Mouse (Mus musculus) forebrain, embryonic 16.5 days (tissue): ENCODE measurements around the gene Cxcl3. TPM values are rescaled to one million over a fixed set of nuclear protein-coding genes. Genes with fewer than 3 reads are reported as not detected.
A peak's percentile ranks its signal among the peaks of the same experiment; 100 is the strongest.

Source experiments
- ATAC-seq: fragments of 200-750 bp; cut with Nextera tagmentation; 2 replicates; pipeline ENCODE4 v1.8.0; 2017; ENCODE audit warnings: mild to moderate bottlenecking, moderate library complexity
- H3K27ac ChIP-seq: fragments of 300-500 bp; sonication (generic); 2 replicates; pipeline ENCODE4 v1.5.1; 2014; ENCODE audit warnings: low read length, control low read depth
- H3K27me3 ChIP-seq: fragments of 300-500 bp; sonication (generic); replicated peaks from 2 replicates; pipeline ENCODE4 v1.6.1; 2014; ENCODE audit warnings: low read length; ENCODE audit not compliant: control insufficient read depth, insufficient read depth
- H3K36me3 ChIP-seq: fragments of 300-500 bp; sonication (generic); 2 replicates; pipeline ENCODE4 v1.6.1; 2014; ENCODE audit not compliant: control insufficient read depth, insufficient read depth
- H3K4me1 ChIP-seq: fragments of 300-500 bp; sonication (generic); replicated peaks from 2 replicates; pipeline ENCODE4 v1.6.1; 2014; ENCODE audit warnings: low read length; ENCODE audit not compliant: control insufficient read depth, insufficient read depth
- H3K4me2 ChIP-seq: fragments of 300-500 bp; sonication (generic); 2 replicates; pipeline ENCODE4 v1.6.1; 2014; ENCODE audit warnings: mild to moderate bottlenecking, low read length, control low read depth
- H3K4me3 ChIP-seq: fragments of 300-500 bp; sonication (generic); replicated peaks from 2 replicates; pipeline ENCODE4 v1.5.1; 2014; ENCODE audit warnings: mild to moderate bottlenecking, low read length, control low read depth
- H3K9ac ChIP-seq: fragments of 300-500 bp; sonication (generic); replicated peaks from 2 replicates; pipeline ENCODE4 v1.6.1; 2014; ENCODE audit warnings: low read depth, low read length, control low read depth
- H3K9me3 ChIP-seq: fragments of 300-500 bp; sonication (generic); 2 replicates; pipeline ENCODE4 v1.6.1; 2016; ENCODE audit warnings: low read length; ENCODE audit not compliant: control insufficient read depth
- WGBS: fragments of 180-500 bp; shearing (Covaris S2); extraction: QIAGEN DNeasy Blood & Tissue Kit; methylation state at CpG from one replicate; pipeline ENCODE4 v1.1.7; 2014; 5-methylcytosine and 5-hydroxymethylcytosine counted together
- polyA plus RNA-seq: library from polyadenylated mRNA; unstranded; fragments of >200 nt; fragmentation: Nextera tagmentation; extraction: Ambion mirVana; gene quantifications from 2 replicates; pipeline ENCODE4 v1.2.1, GENCODE M21; 2015

The Cxcl3 gene
- 0.28 TPM in 1 of 2 replicates, not detected in the other for polyA plus RNA-seq

GRCm38 (mm10) chr5:90785659-90786588, at the start of gene Cxcl3:
TSS of gene Cxcl3 (plus strand) at chr5:90786103.
- Histone ChIP-seq H3K27me3 (no peaks in the 10 kb centered on the region), H3K9ac (peak within 1 kb of the TSS; percentile 30), H3K36me3 (no peaks in the 10 kb centered on the region), H3K27ac (no peak within 1 kb of the TSS), H3K9me3 (no peaks in the 10 kb centered on the region), H3K4me2 (peak within 1 kb of the TSS; percentile 57), H3K4me3 (peak within 1 kb of the TSS; percentile 34), H3K4me1 (peaks cover 6% of the 10 kb centered on the region)
- WGBS: 14% methylated on average over 26 of the region's 26 CpGs
- ATAC-seq: peak; percentile 83

- no peaks in the 10 kb centered on the region for H3K27me3 ChIP-seq
- no peak overlapping the region for H3K4me3 ChIP-seq
- no peak overlapping the region for H3K9ac ChIP-seq
- H3K4me1 ChIP-seq: no peaks in the 10 kb centered on the region
- 67% methylated on average over 4 of the region's 4 CpGs for WGBS
- no peak for ATAC-seq
- no peak overlapping the region for H3K4me2 ChIP-seq
- H3K9me3 ChIP-seq: no peaks in the 10 kb centered on the region
- no peaks in the 10 kb centered on the region for H3K36me3 ChIP-seq
- no peak overlapping the region for H3K27ac ChIP-seq
Measured at GRCm38 (mm10) chr5:90742029-90742428, 43.9 kb upstream of the Cxcl3 start.

DNA sequence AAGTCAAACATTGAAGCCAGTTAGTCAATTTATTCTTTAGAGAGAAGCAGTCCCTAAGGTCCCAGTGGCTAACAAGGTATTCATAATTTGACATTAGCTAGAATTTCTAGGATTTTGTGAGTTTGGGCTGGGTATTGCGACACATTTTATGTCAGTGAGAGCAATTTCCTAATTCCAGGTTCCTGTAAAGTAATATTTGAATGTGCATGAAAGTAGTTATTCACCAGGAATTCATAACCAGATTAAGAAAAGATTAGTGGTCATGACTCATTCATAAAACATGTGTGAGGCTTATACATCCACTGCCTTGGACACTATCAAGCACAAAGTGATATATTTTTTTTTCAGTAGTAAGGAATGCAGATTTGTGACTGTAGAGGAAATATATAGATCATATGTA, 32.0 kb upstream of the Cxcl3 start:
- H3K27ac ChIP-seq: no peak overlapping the region
- no peak for ATAC-seq
- 0 out of 2 replicates have a peak, but pooled peaks cover 1% of the 10 kb centered on the region for H3K27me3 ChIP-seq
- no peak overlapping the region for H3K4me3 ChIP-seq
- WGBS: 95% methylated on average over 1 of the region's 1 CpGs
- no peak overlapping the region for H3K9ac ChIP-seq
- H3K4me1 ChIP-seq: peaks cover 4% of the 10 kb centered on the region
- no peak overlapping the region for H3K4me2 ChIP-seq
- no peaks in the 10 kb centered on the region for H3K9me3 ChIP-seq
- H3K36me3 ChIP-seq: no peaks in the 10 kb centered on the region

- Histone ChIP-seq H3K9me3 (no peaks in the 10 kb centered on the region), H3K36me3 (no peaks in the 10 kb centered on the region), H3K4me3 (no peak overlapping the region), H3K4me1 (peaks cover 10% of the 10 kb centered on the region), H3K27me3 (0 out of 2 replicates have a peak, but pooled peaks cover 3% of the 10 kb centered on the region), H3K27ac (no peak overlapping the region), H3K9ac (no peak overlapping the region), H3K4me2 (no peak overlapping the region)
- ATAC-seq: no peak
- WGBS: 30% methylated on average over 5 of the region's 5 CpGs
Measured at GRCm38 (mm10) chr5:90758020-90758605, 27.8 kb upstream of the Cxcl3 start.

DNA sequence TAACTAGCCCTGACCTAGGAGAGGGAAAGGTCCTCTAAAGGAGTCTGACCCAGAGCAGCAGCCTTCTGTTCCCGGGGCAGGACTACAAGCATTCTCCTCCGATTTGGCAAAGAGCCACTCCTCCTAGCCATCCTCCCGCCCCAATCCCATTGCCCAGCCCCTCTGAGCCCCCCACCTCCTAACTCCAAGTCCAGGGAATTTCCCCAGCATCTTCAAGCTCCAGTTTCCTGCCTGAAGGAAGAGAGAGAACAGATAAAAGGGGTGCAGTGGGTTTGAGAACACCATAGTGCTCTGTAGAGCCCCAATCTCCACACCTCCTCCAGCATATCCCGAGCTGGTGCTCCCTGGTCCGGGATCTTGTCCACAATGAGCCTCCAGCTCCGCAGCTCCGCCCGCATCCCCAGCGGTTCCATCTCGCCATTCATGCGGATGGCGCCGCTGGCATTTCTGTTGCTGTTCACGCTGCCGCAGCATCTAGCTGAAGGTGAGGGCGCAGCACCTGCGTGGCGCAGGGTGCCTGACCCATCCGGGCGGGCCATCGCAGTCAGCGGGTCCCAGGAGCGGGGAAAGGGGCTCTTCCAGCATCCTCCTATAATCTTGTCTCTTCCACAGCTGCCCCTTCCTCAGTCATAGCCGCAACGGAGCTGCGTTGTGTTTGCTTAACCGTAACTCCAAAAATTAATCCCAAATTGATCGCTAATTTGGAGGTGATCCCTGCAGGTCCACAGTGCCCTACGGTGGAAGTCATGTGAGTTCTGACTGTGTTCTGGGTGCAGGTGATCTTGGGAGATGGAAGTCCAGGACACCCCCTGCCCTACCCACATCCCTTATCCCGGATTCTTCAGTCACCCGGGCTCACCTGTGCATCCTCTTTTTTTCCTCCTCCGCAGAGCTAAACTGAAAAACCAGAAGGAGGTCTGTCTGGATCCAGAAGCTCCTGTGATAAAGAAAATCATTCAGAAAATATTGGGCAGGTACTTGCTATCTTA, 26.5 kb upstream of the Cxcl3 start, which contains the start of gene Cxcl5:
Gene Cxcl5, plus strand, starts transcription at position 284 of the 989 bp plus-strand sequence.
- H3K4me3 ChIP-seq: peak within 1 kb of the TSS; percentile 47
- no peaks in the 10 kb centered on the region for H3K9me3 ChIP-seq
- H3K9ac ChIP-seq: peak within 1 kb of the TSS; percentile 61
- no peaks in the 10 kb centered on the region for H3K36me3 ChIP-seq
- peak; percentile 85 for ATAC-seq
- H3K4me2 ChIP-seq: peak within 1 kb of the TSS; percentile 80
- no peak within 1 kb of the TSS for H3K27ac ChIP-seq
- H3K27me3 ChIP-seq: 0 out of 2 replicates have a peak, but pooled peaks cover 3% of the 10 kb centered on the region
- peaks cover 10% of the 10 kb centered on the region for H3K4me1 ChIP-seq
- WGBS: 2% methylated on average over 32 of the region's 32 CpGs

DNA sequence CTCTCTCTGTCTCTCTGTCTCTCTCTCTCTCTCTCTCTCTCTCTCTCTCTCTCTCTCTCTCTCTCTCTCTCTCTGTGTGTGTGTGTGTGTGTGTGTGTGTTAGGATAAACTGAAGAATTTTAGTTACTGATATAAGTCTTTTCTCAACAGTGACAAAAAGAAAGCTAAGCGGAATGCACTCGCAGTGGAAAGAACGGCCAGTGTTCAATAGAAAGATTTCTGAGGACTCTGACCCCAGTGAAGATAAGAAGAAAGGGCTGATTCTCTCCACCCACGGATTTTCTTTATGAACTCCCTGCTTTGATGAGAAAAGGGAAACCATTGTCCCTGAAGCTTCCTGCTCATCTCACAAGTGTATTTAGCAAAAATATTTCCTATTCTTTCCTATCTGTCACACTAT, 25.6 kb upstream of the Cxcl3 start:
- Histone ChIP-seq H3K9ac (no peak overlapping the region), H3K27me3 (0 out of 2 replicates have a peak, but pooled peaks cover 3% of the 10 kb centered on the region), H3K4me2 (no peak overlapping the region), H3K36me3 (no peaks in the 10 kb centered on the region), H3K27ac (no peak overlapping the region), H3K9me3 (no peaks in the 10 kb centered on the region), H3K4me3 (no peak overlapping the region), H3K4me1 (peaks cover 10% of the 10 kb centered on the region)
- no peak for ATAC-seq
- 40% methylated on average over 4 of the region's 4 CpGs for WGBS

- 99% methylated on average over 2 of the region's 2 CpGs for WGBS
- no peaks in the 10 kb centered on the region for H3K36me3 ChIP-seq
- 0 out of 2 replicates have a peak, but pooled peaks cover 3% of the 10 kb centered on the region for H3K27me3 ChIP-seq
- no peak overlapping the region for H3K4me3 ChIP-seq
- H3K27ac ChIP-seq: no peak overlapping the region
- H3K4me1 ChIP-seq: peaks cover 10% of the 10 kb centered on the region
- ATAC-seq: no peak
- no peaks in the 10 kb centered on the region for H3K9me3 ChIP-seq
- H3K4me2 ChIP-seq: no peak overlapping the region
- H3K9ac ChIP-seq: no peak overlapping the region
Measured at GRCm38 (mm10) chr5:90760844-90761243, 25.1 kb upstream of the Cxcl3 start.

DNA sequence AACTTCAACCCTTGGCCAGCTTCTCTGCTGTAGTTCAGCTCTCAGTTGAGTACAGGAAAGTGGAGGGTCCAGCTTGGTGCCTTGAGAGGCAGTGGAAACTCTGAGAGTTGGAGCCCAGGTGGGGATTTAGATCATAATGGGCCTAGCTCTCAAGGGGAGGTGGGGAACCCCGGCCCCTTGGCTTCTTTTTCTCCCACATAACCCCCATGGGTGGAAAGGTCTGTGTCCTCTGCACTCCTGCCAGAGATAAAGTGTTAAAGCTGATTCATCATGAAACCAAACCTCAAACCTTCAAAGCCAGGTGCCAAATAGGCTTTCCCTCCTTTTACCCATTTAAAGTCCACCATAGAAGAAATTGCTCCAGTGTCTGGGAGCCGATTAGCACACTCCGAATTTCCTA, 24.1 kb upstream of the Cxcl3 start:
- 95% methylated on average over 3 of the region's 3 CpGs for WGBS
- Histone ChIP-seq H3K9me3 (no peaks in the 10 kb centered on the region), H3K27ac (no peak overlapping the region), H3K9ac (no peak overlapping the region), H3K27me3 (0 out of 2 replicates have a peak, but pooled peaks cover 3% of the 10 kb centered on the region), H3K36me3 (no peaks in the 10 kb centered on the region), H3K4me3 (no peak overlapping the region), H3K4me2 (no peak overlapping the region), H3K4me1 (peaks cover 10% of the 10 kb centered on the region)
- ATAC-seq: no peak
